Mouse (Mus musculus) natural killer cell, adult 2 months (primary cell): ENCODE results near the gene Camk1d.

Source experiments
- DNase-seq, 2 experiments: peaks; one replicate each; pipeline ENCODE4 v3.0.0; 2022; ENCODE audit warnings: low spot score in 2 of 2

Camk1d gene

DNA sequence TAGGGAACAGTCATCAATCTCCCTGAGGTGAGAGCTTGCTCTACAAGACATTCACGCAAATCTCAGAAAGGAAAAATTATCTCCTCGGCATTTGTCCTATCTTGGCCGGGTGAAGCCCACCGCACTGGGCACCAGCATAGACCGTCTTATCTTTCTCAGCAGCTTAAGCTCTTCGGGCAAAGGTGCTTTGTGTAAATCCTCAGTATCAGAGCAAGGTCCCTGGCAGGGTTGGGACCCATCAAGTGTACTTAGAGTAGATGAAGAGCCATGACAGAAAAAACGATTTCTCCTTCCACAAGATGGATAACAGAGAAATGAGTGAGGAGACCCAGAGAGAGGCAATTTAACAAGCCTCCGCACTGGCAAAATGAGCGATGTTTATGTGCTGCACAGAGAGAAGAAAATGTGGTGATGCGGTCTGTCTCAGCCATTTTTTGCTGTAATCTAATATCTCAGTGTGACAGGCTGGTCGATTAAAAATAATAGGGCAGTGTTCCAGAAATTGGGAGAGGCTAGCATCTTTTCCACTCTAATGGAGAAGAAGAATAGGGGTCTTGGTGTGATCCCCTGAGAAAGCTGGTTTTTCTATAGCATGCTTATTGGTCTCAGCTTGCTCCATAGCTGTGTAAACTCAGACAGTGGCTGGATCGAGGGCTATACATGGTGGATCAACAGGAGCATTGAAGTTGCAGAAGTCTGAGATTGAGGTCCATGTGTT lies 386.6 kb downstream of the Camk1d start:
- no peak for DNase-seq

DNA sequence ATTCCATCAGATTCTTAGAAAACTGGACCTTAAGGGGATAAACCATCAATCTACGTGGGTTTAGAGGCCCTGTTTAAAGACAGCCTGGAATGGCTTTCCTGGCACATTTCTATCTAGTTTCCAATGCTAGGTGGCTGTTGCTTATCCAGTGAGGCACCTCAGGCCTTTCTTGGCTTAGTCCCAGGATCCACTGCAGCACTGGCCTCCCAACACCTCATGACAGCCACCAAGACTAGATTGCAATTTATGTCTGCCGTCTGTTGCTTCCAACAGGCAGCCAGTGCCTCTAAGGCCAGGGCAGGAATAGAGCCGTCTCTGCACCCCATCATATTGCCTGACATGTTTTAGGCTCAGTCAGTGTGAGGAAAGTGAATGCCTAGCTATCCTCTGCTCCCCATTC lies 389.5 kb downstream of the Camk1d start:
- no peak for DNase-seq

DNA sequence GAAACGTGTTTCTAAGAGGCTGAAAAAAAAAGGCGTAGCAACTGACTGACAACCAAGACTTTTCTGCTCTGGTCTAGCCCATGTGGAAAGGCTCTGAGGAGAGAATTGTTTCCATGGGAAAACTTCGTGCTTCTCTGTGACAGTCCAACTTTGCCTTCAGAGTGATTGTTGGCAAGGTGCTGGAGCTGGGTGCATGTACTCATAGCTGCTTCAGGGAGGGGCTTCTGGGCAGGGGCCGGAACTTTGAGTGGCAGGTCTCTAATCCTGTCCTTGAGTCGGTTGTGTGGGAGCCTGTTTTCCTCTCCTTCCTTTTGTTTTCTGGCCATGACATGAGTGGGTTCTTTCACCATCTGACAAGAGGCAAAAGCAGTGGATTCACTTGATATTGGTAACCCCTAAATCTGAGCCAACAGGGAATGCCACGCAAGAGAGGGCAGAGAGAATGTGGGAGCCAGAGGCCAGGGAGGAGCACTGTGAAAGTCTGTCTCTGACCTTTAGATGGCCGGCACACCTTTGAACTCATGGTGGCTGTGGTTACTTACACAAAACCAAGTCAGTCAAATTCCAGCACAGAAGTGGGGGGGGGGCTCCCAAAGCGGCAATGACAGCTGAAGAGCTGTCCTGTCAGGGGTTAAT lies 392.5 kb downstream of the Camk1d start:
- no peak for DNase-seq

DNA sequence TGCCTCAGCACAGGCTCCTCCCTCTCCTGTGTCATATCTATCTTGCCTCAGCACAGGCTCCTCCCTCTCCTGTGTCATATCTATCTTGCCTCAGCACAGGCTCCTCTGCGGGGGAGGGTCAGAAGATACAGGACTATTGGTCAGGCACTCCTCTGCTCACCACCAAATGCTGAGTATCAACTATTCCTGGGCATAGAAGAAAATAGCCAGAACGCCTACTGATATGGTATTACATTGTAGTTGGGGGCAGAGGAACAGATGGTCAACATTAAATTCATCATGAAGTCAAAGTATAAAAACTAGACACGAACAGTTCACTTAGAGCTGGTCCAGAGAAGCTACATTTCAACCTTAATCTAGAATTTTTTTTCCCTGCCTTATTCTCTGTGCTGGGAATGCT lies 395.2 kb downstream of the Camk1d start:
- DNase-seq: no peak

DNA sequence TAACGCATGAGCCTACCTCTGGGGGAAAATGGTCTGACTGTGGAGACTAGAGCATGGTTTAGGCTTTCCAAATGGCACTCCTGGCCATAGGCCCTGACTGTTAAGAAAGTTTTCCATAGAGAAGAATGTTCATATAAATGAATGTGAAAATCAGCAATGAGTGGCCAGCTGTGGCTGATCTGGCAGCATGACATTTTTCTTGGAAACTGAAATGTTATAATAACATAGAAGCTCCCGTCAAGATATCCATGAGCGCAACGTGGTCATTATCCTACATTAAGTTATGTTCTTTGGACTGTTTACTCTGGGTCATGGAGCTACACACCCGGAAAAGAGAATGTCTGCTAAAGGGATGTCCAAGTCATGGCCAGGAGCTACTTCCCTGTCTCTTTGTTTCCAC lies 397.6 kb downstream of the Camk1d start:
- no peak for DNase-seq

DNA sequence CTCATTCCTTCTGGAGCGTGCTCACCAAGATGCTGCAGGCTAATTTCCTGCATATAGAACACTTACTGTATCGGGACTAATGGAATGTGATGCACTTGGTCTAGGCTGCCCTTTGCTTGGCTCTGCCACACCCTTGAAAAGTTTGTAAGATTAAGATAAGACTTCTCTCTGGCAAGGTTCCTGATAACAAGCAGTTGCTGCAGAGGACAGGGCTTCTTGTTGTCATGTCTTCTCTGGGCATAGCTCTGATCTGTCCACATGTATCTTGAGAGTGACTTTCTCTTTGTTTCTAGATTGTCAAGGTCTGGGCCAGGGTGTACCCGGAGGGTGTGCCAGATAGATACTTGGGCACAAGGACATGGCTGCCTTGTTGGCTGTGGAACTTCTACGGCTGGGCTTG lies 398.1 kb downstream of the Camk1d start:
- DNase-seq: no peak

DNA sequence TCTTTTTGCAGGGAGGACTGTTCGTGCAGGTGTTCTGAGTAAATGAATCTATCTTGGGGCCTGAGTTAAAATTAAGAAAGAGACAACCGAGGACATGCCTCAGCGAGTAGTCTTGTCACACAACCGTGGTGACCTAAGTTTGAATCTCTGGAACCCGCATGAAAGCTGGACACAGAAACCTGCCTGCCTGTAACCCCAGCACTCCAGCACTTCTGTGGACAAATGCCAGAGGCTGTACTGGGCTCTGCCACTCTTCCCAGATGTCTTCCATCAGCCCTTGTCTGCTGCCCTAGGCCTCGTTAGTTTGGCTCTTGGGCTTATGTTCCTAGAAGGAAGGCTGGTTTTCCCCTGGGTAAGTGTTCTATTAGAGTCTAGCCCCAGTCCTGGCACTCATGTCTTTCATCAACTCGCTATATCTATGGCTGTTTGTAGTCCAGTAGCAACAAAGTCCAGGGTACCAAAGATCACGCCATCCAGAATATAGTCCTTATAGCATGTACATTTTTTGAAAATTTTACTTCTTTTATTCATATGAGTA lies 399.0 kb downstream of the Camk1d start:
- DNase-seq: no peak

DNA sequence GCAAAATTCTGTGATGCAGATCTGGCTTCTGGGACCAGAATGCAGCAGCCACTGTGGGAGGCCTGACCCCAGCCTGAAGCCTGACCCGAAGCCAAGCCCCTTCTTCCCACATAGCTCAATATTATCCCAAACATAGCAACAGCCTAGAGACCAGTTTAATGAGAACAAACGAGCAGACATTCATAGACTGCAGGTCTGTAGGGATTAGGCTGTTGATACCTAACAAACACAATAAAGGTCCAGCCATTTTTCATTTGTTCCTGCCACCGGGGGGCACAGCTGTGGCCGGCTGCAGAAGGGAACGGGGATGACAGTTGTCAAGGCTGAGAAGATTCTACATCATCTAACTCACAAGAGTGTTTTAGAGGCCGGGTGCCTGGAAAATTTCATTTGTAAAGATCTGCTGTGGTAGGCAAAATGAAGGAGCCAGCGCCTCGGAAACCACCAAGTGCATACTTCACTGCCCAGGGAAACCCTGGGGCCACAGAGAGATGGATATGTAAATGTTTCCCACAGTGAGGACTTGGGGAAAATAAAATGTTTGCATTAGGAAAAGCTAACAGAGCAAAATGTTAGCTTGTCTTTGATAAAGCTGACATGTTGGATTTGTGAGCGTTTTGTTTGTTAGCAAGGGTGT lies 399.7 kb downstream of the Camk1d start:
- DNase-seq: no peak

DNA sequence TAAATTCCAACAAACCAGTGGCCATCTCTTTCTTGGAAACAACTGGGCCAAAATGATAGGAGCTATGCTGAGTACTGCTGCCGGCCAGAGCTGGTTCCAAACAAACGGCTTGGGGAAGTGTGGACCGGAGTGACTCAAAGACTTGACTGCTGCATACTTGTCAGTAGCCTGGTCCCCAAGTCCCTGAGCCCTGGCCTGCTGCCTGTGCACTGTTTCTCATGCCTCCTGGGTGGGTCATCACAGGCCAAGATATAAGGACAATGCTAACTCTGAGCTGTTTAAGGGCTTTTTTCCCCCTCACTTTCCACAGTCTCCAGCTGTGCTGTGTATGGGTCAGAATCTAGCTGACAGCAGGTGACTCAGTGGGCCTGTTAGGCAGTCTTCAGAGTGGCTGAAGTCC lies 409.2 kb downstream of the Camk1d start:
- DNase-seq: no peak

DNA sequence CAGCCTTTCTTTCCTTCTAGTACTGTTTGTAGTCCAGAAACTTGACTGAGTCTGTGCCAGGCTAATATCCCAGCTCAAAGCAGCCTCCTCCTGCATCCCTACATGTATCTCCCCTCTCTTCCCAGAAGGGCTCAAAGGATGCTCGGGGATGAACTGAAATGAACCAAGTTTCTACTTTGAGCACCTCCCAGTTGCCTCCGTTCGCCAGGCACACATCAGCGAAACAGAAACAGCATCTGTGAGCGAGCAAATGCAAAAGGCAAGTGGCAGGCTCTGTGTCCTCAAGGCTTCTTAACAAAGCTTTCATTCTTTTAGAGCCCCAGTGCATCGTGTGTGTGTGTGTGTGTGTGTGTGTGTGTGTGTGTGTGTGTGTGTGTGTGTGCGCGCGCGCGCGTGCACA lies 409.9 kb downstream of the Camk1d start:
- no peak for DNase-seq

DNA sequence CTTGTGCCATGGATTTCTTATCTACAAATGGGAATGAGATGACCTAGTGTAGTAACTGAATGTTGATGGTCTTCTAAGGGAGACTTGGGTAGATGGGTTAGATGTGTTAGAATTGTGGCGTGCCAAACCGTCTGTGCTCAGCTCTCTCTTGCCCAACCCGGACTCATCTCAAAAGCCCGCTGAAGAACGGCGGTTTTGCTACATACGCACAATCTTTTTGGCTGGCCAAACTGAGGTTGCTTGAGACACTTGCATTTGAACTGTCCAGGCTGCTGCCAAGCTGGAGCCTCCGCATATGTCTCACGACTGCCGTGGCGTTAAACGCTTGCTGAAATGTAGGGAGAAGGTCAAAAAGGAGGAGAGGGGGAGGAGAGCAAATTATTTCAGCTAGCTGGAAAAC lies 413.0 kb downstream of the Camk1d start:
- no peak for DNase-seq

DNA sequence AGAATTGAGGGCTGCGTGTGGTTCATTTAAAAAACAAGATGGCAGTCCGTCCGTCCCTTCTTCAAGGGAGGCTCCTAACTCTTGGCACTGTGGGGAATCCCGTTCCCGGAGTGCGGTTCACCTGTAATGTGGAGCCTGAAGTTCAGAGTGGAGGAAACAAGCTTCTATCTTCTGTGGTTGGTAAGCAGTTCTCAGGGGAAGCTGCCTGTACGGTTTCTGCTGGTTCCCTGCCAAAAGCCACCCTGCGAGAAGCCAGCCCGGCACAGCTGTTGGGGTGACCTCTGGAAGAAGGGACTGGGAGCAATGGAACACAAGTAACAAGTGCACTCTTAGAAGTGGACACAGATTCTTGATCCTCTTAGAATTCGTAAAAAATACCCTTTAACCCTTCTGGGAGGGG lies 416.2 kb downstream of the Camk1d start:
- no peak for DNase-seq

DNA sequence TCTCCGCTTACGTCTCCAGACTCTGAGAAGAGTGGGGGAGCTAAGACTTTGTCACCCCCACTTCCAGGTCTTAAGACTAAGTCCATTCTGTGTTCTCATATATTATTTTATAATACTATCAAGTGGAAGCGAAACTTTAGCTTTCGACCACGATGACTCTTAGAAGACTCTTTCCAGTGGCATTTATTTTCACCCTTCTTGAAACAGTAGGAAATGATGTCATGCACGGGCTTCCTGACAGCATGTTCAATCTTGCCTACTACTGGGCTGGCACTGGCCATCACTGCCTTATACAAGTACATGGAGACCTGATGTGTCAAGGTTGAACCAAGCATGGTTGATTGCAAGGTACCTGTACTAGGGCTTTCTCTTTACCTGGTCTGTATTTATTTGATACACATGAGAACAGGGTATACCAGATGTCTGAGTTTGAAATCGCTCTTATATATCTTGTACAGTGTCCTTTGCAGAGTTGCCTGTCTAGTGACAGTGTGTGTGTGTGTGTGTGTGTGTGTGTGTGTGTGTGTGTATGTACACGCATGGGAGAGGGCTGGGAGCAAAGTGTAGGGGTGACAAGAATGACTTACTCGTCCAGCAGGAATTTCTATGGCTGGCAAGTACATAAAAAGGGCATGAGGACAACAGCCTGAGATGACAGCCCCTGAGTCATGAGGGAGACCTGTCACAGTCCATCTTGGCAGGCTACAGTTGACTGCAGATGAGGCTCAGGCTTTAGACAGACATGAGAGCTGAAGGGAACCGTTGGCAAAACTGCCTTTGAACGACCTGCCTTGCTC lies 417.4 kb downstream of the Camk1d start:
- no peak for DNase-seq

DNA sequence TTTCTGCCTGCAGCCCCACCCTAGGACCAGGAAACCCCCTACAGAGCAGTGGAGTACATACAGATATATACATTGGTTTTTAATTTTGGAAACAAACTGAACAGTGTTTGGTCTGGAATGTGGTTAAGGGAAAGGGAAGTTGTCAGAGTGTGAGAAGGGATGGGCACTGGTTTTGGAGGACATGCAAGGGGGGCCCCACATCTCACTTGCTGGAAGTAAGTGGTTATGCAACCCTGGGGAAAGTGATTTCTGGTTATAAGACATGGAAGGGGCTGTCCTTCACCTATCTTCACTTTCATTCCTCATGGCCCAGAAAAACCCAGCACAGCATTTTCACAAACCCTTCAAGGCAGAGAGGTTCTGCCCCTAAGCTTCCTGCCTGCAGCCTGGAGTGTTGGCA lies 419.2 kb downstream of the Camk1d start:
- DNase-seq: no peak

DNA sequence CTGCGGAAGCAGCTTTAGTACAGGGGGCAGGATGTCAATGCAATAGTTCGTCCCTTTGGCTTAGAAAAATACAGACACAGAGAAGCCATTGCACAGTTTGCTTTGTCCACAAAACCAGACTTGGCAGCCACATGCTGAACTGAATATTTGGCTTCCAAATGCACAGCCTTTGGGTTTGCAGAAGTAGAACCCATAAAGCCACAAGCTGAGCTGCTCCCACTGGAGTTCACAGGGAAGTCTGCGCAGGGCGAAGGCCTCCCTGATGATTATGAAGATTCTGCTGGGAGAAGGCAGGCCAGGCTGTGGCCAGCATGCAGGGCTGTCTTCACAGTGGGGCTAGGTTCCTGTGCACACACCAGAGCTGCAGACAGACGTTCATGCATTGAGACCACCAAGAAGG lies 419.9 kb downstream of the Camk1d start:
- DNase-seq: no peak

DNA sequence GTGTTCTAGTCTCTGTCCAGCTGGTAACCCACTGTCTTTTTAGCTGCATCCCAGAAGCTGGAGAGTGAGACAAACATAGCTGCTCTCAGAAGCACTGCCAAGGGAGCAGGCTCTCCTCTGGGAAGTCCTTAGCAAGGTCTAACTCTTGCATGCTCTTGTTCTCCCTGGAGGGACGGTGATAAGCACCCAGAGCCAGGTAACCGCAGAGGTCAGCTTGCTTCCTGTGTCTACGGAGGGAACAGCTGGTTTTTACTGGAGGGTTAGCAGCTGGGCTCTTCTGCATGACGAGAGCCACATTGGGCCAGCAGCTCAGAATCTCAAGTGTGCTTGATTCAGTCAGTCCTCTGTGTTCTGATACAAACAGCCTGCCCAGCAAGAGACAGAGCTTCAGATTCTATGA lies 425.7 kb downstream of the Camk1d start:
- no peak for DNase-seq

DNA sequence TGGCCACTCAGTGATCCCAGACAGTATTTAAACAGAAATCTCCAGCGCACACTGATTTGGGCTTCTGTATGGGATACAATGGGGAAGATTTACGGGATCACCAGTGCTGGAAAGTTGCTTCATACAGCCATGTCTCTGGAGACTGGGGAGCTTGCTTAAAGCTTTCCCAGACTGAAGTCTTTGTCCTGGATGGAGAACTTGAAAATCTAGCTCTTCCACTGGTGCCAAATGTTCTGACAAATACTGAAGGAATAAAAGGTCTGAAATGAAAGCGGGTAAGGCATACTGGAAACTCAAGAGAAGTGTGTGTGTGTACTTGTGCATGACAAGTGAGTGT lies 427.3 kb downstream of the Camk1d start:
- no peak for DNase-seq

DNA sequence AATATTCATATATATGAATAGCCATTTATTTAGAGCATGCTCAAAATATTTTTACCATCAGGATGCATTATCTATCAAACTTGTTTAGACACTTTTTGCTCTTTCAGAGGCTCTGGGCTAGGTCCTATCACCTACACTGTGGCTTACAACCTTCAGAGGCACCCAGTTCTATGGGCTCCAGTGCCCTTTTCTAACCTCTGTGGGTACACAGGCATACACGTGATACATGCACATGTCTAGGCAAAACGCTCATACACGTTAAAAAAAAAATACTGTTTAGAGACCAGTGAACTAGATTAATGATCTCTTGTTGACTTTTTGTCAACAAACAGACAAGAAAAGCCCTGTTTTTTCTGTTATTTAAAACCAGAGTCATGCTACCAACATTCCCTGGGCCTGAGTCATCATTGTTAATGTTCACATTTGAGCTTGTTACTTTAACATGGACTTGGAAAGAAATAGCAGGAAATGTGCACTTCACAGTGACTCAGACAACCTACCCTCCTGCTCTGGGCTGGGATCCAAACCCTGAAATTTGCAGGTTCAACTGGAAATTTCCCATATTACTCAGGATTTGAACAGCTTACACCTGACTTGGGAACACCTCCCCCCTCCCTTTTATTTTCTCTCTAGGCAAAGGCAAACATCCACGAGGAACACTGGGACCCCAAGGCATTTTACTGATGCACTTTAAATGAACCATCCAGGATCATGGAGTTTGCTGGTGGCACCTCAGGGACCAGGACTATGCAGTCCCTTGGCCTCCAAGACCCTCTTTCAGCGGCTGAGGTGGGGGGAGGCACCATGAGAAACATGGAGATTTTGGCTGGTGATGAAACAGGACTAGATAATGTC lies 427.9 kb downstream of the Camk1d start:
- no peak for DNase-seq

DNA sequence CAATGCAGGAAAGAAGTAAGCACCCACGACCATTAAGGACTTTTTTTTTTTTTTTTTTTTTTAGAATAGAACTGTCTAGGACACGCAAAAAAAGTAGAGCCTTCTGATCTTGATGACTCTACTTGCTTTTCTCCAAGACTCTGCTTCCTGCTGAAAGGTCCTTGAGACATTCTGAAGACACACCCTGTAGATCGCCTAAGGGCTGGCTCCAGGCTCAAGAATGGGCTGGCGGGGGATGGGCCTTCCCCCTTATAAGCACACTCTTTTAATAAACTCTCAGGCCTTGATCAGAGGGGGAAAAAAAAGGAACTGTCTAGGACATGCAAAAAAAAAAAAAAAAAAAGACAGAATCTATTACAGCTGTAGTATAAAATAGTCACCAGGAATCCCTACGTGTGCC lies 430.0 kb downstream of the Camk1d start:
- no peak for DNase-seq

DNA sequence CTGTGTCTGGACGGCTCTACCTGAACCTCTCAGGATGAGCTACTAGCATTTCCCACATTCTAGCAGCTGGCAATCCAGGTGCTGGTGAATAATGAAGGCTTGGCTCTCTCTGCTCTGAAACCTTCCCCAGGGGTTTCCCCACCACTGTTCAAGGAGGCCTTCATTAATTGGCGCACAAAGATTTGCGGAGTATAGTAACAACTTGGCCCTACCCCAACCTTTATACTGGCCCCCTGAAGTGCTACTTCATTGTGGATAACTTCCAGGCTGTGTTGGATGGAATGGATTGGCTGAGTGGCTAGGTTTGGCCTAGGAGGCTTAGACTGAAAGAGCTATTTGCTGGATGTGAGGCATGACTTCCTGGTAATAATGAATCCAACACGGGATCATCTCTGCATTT lies 431.7 kb downstream of the Camk1d start:
- DNase-seq: no peak

DNA sequence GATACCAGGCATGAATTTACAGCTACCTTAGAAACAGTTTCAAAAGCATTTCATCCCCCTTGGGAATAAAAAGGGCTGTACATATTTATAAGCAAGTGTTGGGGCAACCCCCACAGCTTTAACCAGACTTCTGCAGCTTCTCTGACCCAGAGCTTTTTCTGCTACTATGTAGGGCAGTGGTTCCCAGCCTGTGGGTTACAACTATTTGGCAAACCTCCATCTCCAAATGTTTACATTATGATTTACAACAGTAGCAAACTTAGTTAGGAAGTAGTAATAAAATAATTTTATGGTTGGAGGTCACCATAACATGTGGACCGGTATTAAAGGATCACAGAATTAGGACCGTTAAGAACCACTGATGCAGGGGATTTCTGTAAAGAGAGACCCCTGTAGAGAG lies 446.3 kb downstream of the Camk1d start:
- DNase-seq: no peak

DNA sequence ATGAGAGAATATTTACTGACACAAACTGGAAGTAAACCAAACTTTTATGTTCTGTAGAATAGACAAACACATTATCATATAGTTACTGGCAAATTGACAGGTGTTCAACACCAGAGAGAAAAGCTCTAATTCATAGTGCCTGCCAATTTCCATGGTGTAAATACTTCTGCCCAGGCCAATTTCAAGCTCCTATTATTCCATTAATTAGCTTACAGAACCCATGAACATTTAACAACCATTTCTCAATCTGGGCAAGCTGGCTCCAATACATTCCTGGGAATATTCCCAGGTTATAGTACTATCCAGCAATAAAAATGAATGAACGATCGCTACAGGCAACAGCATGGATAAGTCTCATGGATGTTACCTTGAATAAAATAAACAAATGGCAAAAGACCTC lies 452.0 kb downstream of the Camk1d start:
- no peak for DNase-seq
